Mouse (Mus musculus): ENCODE measurements around the gene Gm9844. TPM values are rescaled to one million over a fixed set of nuclear protein-coding genes. Genes with fewer than 3 reads are reported as not detected.

The Gm9844 gene
- polyA plus RNA-seq, 1 experiment from 2014 or later = 23.0 TPM

DNA sequence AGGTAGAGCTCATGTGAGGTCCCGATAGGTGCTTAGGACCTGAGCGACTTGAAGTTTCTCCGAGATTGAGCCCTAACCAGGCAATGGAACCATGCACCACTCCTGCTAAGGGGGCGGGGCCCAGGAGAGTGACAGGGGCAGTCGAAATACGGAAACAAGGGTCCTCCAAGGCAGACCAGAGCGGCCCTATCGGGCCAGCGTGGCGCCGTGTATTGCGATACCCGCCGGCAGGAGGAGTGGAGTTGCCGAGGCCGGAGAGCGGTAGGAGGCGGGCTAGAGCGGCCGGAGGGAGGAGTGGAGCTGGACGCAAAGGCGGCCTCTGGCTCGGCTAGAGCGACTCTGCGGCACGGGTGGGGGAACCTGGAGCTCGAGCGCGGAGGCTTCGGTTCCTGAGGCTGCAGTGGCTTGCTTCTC lies 42.1 kb downstream of the Gm9844 start:
- Histone ChIP-seq H3K9ac (replicated peaks; ENCODE audit: low read depth, low read length) (peak overlapping the region; percentile 57), H3K27ac (ENCODE audit: low read length) (peak overlapping the region; percentile 53), H3K4me1 (replicated peaks; ENCODE audit: control insufficient read depth, insufficient read depth, low read length) (peaks cover 32% of the 10 kb centered on the region), H3K36me3 (ENCODE audit: control insufficient read depth, insufficient read depth) (peaks cover 2% of the 10 kb centered on the region; the same call in 1 of the 2 replicates), H3K4me2 (ENCODE audit: low read length) (peak overlapping the region; percentile 63), H3K27me3 (replicated peaks; ENCODE audit: control insufficient read depth, insufficient read depth, low read length) (no peaks in the 10 kb centered on the region), H3K9me3 (ENCODE audit: control insufficient read depth, low read length) (no peaks in the 10 kb centered on the region), H3K4me3 (replicated peaks; ENCODE audit: low read length) (peak overlapping the region; percentile 68)
- under 1% methylated on average over 30 of the region's 30 CpGs for WGBS
- peak; percentile 99 for ATAC-seq

DNA sequence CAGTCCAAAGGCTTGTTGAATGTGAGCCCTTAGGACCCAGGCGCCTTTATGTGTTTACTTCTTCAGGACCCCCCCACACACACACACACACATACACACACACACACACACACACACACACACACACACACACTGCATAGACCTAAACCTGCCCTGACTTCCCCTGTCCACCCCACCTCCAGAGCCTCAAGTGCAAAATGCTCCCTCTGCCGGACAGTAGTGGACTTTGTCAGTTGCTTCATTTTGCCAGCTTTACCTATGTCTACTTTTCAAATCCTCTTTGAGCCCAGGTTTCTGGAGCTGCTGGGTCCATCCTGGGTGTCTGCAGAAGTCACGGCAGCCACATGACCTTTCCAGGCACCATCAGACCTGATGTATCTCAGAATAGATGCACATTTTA lies 42.9 kb downstream of the Gm9844 start:
- Histone ChIP-seq H3K27ac (ENCODE audit: low read length) (no peak overlapping the region), H3K27me3 (replicated peaks; ENCODE audit: control insufficient read depth, insufficient read depth, low read length) (no peaks in the 10 kb centered on the region), H3K9ac (replicated peaks; ENCODE audit: low read depth, low read length) (peak overlapping the region; percentile 57), H3K4me3 (replicated peaks; ENCODE audit: low read length) (peak overlapping the region; percentile 68), H3K9me3 (ENCODE audit: control insufficient read depth, low read length) (no peaks in the 10 kb centered on the region), H3K4me2 (ENCODE audit: low read length) (peak overlapping the region; percentile 63), H3K4me1 (replicated peaks; ENCODE audit: control insufficient read depth, insufficient read depth, low read length) (peaks cover 32% of the 10 kb centered on the region), H3K36me3 (ENCODE audit: control insufficient read depth, insufficient read depth) (peaks cover 2% of the 10 kb centered on the region; the same call in 1 of the 2 replicates)
- WGBS = 12% methylated on average over 3 of the region's 3 CpGs
- ATAC-seq = no peak

DNA sequence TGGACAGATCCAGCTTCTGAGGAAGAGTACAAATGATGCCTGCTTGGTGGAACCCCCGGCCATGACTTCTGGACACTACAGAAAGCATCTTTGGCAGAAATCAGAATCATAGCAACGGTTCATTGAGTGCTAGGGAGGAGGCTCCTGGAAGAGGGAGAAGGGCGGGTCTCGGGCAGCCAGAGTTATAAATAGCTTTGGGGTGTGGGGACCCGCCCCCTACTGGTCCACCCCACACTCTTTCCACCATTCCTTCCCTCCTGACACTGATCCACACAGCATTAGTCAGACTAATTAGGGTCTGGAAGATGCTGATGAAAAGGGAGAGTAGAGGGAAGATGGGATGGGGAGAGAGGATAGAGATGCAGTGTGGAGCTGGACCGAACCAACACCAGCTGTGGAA lies 44.5 kb downstream of the Gm9844 start:
- H3K27me3 ChIP-seq (replicated peaks; ENCODE audit: control insufficient read depth, insufficient read depth, low read length) = no peaks in the 10 kb centered on the region
- H3K4me2 ChIP-seq (ENCODE audit: low read length) = no peak overlapping the region
- H3K4me3 ChIP-seq (replicated peaks; ENCODE audit: low read length) = no peak overlapping the region
- 49% methylated on average over 6 of the region's 6 CpGs for WGBS
- H3K36me3 ChIP-seq (ENCODE audit: control insufficient read depth, insufficient read depth) = peaks cover 2% of the 10 kb centered on the region; the same call in 1 of the 2 replicates
- H3K4me1 ChIP-seq (replicated peaks; ENCODE audit: control insufficient read depth, insufficient read depth, low read length) = peaks cover 32% of the 10 kb centered on the region
- no peak overlapping the region for H3K27ac ChIP-seq (ENCODE audit: low read length)
- ATAC-seq = no peak
- H3K9ac ChIP-seq (replicated peaks; ENCODE audit: low read depth, low read length) = no peak overlapping the region
- H3K9me3 ChIP-seq (ENCODE audit: control insufficient read depth, low read length) = no peaks in the 10 kb centered on the region

DNA sequence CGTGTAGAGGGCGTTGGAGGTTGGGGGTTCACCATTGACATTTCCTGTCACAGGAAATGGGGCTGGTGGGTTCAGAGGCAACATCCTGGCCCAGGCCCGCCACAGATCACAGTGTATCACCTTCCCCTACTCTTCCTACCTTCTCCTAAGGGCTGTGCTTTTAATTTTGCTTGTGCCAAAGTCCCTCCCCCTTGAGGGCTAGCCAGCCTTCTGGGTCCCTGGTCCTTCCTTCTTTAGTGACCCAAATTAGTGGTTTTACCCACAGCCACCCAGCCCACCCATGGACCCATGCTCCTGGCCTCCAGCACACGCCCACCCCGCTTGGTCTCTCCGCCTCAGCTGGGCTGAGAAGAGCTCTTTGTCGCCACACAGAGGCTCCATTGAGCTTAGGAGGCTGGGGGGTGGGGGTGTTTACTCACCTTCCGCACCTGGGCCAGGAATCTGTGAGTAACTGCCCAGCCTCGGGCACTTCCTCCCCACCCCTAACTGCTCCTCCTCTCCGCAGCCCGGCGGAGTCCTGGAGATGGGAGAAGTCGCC lies 45.3 kb downstream of the Gm9844 start:
- ATAC-seq = no peak
- H3K9me3 ChIP-seq (ENCODE audit: control insufficient read depth, low read length) = no peaks in the 10 kb centered on the region
- peaks cover 2% of the 10 kb centered on the region for H3K36me3 ChIP-seq (ENCODE audit: control insufficient read depth, insufficient read depth)
- H3K4me1 ChIP-seq (replicated peaks; ENCODE audit: control insufficient read depth, insufficient read depth, low read length) = peaks cover 32% of the 10 kb centered on the region
- H3K4me3 ChIP-seq (replicated peaks; ENCODE audit: low read length) = no peak overlapping the region
- H3K9ac ChIP-seq (replicated peaks; ENCODE audit: low read depth, low read length) = 0 out of 2 replicates have a peak overlapping the region, but pooled peaks have one; percentile 2
- WGBS = 35% methylated on average over 13 of the region's 13 CpGs
- H3K27ac ChIP-seq (ENCODE audit: low read length) = no peak overlapping the region
- H3K4me2 ChIP-seq (ENCODE audit: low read length) = no peak overlapping the region
- no peaks in the 10 kb centered on the region for H3K27me3 ChIP-seq (replicated peaks; ENCODE audit: control insufficient read depth, insufficient read depth, low read length)

Other genes with a start within 250 kb of the Gm9844 start
- 0.29 and 0.58 TPM in 2 replicates for gene Lypd3, start 225.7 kb upstream of the Gm9844 start, polyA plus RNA-seq (2015; fragmentation: Nextera tagmentation; extraction: Ambion mirVana)
- not detected in 2 replicates for gene Tex101, start 185.5 kb upstream of the Gm9844 start, polyA plus RNA-seq (2015; fragmentation: Nextera tagmentation; extraction: Ambion mirVana)
- gene BC049730, start 153.0 kb upstream of the Gm9844 start, polyA plus RNA-seq (2015; fragmentation: Nextera tagmentation; extraction: Ambion mirVana) = not detected in 2 replicates
- not detected in 2 replicates for gene Gm4763, start 135.3 kb upstream of the Gm9844 start, polyA plus RNA-seq (2015; fragmentation: Nextera tagmentation; extraction: Ambion mirVana)
- gene Cd177, start 101.9 kb upstream of the Gm9844 start, polyA plus RNA-seq (2015; fragmentation: Nextera tagmentation; extraction: Ambion mirVana) = 0.23 TPM in 1 of 2 replicates, not detected in the other
- not detected in 2 replicates for gene Ceacam10, start 85.0 kb upstream of the Gm9844 start, polyA plus RNA-seq (2015; fragmentation: Nextera tagmentation; extraction: Ambion mirVana)
- not detected in 2 replicates for gene Lypd4, start 7.7 kb downstream of the Gm9844 start, polyA plus RNA-seq (2015; fragmentation: Nextera tagmentation; extraction: Ambion mirVana)
- not detected in 2 replicates for gene Dmrtc2, start 7.8 kb downstream of the Gm9844 start, polyA plus RNA-seq (2015; fragmentation: Nextera tagmentation; extraction: Ambion mirVana)
- gene Rps19, start 22.2 kb downstream of the Gm9844 start, polyA plus RNA-seq (2015; fragmentation: Nextera tagmentation; extraction: Ambion mirVana) = 1,290 and 1,309 TPM in 2 replicates
- gene Cd79a, start 35.2 kb downstream of the Gm9844 start, polyA plus RNA-seq (2015; fragmentation: Nextera tagmentation; extraction: Ambion mirVana) = 0.16 and 0.19 TPM in 2 replicates
- gene Arhgef1, start 40.7 kb downstream of the Gm9844 start, polyA plus RNA-seq (2015; fragmentation: Nextera tagmentation; extraction: Ambion mirVana) = 61.7 and 73.7 TPM in 2 replicates
- 0.37 TPM in 1 of 2 replicates, not detected in the other for gene Gm4881, start 82.3 kb downstream of the Gm9844 start, polyA plus RNA-seq (2015; fragmentation: Nextera tagmentation; extraction: Ambion mirVana)
- gene Rabac1, start 110.5 kb downstream of the Gm9844 start, polyA plus RNA-seq (2015; fragmentation: Nextera tagmentation; extraction: Ambion mirVana) = 200 and 220 TPM in 2 replicates
- 227 and 278 TPM in 2 replicates for gene Atp1a3, start 143.7 kb downstream of the Gm9844 start, polyA plus RNA-seq (2015; fragmentation: Nextera tagmentation; extraction: Ambion mirVana)
- 10.4 and 16.9 TPM in 2 replicates for gene Grik5, start 210.1 kb downstream of the Gm9844 start, polyA plus RNA-seq (2015; fragmentation: Nextera tagmentation; extraction: Ambion mirVana)
- gene Zfp574, start 210.4 kb downstream of the Gm9844 start, polyA plus RNA-seq (2015; fragmentation: Nextera tagmentation; extraction: Ambion mirVana) = 36.6 and 38.4 TPM in 2 replicates